Mouse (Mus musculus): ENCODE results near the gene Pla2g4f.

Gene Pla2g4f

DNA sequence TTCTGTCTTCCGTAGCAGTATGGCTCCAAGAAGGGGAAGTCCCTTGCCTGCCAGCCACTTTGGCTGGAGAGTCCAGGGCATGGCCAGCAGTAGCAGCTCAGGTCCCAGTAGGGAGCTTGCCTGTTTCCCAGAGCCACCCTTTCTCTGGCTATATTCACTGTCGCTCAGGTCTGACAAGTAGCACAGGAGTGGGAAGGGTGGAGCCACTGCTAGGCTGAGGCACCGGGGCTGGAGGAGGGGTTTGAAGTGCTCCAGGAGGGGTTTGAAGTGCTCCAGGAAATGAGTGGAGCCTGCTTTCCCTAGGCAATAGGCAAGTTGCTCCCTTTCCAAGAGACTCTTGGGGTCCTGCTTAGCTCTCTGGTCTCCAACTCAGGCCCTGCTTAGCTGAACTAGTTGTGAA, at the start of gene Pla2g4f:
Gene Pla2g4f, minus strand, starts transcription at position 190 of the 400 bp plus-strand sequence.
- peak; percentile 28 for DNase-seq

DNA sequence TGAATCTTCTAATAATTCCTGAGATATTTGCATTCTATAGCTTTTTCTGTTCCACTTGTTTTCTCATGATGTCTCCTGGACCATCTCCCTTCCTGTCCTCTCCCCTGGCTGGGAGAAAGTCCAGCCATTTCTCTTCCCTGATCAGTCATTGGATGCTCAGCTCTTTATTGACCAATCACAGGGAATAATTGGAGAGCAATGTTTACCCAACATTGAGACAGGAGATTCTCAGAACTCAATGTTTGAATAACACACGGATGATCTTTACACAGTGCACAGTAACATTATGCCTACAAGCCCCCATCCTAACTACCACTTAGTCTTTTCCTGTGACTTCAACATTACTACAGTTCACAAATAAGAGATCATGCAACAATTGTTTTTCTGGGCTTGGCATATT, 46.5 kb upstream of the Pla2g4f start:
- DNase-seq = no peak

DNA sequence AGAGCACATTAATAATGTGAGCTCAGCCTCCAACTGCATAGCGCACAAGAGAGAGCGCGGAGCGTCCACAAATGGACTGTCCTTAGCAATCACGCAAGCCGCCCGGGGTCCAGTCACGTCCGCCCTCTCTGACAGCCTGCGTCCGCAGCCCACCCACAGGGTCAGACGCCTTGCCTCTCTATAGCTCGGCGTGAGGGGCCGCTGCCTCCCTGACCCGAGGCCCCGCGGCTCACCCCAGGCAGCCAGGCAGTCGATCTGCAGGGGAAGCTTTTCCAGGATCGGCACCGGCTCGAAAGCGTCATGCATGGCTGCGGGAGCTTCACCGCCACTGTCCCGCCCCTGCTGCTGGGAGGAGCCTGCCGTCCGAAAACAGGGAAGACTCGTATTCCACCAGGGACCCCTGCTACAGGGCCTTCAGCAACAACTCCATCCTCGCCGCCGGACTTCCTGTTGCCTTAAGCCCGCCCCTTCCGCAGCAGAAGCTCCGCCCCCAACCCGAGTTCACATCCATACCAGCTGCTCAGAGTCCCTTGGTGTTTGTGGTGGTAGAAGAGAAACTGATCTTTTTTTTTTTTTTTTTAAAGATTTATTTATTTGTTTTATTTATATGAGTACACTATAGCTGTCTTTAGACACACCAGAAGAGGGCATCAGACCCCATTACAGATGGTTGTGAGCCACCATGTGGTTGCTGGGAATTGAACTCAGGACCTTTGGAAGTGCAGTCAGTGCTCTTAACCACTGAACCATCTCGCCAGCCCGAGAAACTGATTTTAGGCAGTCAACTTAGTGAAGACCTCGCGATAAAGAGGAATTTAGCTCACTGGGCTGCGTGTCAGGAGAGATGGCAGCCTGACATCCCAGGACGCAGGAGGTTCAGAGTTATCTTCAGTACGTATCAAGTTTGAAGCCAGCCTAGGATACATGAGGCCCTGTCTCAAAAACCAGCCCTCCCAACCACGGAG, 39.0 kb upstream of the Pla2g4f start, which contains the start of gene Vps39:
Gene Vps39, minus strand, starts transcription at position 456 of the 965 bp plus-strand sequence.
- peak; percentile 90 for DNase-seq

DNA sequence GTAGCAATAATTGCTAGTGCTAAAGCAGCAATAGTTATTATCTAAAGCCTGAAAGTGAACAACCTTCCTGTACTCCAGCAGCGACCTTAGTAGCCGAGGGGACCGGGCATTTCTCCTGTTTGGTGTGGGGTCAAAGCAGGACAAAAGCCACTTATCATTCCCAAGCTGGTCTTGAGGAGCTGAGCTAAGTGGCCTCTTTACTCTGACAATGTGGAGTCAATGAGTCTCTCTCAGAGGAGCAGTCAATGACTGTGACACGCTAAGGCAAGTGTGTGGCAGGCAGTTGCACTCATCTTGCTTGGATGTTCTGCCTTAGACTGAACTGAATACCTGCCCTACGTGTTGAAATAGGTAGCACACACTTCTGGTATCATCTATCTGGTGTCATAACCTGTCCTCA, 37.4 kb upstream of the Pla2g4f start:
- peak; percentile 12 for DNase-seq

DNA sequence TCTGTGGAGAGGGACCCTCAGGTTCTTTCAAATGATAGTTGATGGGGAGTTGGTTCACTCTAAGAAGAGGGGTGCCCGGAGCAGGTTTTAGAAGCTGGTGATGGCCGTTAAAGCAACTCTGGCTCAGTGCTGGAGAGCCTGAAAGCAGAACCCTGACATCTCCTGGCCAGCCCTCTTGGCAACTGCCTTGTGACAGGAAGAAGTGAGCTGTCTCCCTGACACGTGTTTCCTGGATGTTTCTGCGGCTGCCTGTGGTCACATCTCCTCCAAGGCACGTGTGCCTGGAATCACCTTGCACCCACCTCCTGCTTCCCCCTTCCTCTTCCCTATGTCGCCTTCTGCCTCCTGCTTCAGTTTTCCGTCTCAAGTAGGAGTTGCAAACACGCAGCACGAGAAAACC, 34.2 kb upstream of the Pla2g4f start:
- DNase-seq = peak; percentile 31

DNA sequence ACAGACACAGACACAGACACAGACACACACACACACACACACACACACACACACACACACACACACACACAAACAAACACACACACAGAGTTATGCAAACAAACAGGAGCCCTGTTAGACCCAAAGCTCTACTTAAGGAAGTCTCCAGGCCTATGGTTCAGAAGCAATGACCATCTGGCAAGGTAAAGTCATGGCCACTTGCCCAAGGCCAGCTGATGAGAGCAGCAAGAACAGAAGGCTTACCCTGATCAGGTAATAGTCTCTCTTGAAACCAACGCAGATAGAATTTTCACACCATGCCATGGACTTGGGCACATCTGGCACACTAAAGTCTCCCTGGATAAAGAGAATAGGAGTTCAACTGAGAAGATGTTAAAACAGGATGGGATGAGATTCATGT, 27.8 kb upstream of the Pla2g4f start:
- DNase-seq = no peak

DNA sequence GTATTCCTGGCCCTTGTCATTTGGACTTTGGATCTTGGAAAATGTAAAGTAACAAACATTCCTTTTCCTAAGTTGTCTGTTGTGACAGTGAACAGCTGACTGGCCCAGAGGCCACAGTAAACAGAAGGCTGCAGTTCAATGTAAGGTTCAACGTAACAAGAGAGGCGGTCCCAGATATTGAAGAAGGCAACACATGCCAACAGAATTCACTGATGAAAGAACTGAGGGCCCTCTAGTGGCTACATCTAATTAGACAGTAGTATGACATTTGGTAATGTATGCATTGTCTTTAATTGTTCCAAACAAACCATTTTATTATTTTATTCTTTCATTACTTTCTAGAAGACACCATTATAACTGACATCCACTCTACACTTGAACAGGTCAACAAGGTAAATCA, 23.9 kb upstream of the Pla2g4f start:
- DNase-seq = no peak

DNA sequence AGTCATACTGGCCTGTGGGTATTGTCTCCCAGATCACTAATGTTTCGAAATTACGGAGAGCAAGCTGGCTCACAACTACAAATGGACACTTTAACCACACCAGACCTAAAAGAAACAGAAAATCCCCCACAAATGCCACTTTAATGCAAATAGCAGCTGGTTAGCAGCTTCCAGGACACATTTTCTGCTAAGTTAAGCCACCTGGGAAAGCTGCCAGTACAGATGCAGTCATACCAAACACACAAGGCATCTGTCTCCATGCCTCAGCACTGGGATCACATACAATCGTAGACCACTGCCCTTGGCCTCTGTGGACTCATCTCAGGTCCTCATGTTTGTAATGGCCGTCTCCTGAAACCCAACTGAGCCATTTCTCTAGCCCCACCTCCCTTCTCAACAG, 17.6 kb upstream of the Pla2g4f start:
- no peak for DNase-seq

DNA sequence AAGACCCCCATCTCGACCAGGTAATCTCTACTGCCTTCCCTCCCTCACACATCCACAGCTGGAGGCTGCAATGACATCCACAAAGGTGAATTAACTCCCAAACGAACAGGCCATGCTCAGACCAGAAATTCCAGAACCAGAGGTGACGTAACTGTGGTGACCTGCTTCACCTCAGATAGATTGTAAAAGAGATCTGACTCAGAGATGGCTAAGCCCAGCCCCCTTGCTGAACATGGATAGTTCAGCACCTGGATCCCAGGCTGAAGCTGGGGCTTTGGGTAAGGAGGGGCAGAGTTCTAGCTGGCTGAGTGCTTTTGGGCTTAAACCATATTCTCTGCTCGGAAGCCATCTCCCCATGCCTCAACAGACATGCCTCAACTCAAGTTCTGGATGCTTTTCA, 1.1 kb upstream of the Pla2g4f start:
- no peak for DNase-seq

DNA sequence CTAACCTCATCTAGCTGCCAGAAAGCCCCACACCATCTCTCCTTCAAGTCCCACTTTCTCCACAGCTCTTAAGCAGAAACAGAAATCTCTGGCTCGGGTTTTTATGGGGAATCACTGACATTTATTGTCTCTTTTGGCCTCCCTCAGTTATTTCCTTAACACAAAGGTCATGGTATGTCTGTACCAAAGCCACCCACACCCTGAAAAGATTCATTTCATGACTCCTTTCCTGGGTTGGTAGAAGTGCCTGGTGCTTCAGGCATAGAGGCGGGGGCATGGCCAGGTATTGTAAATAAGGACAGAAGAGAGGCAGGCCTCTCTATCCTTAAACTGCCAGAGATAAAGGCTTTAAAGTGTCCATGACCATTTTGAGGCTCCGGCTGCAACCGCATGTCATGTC, 522 bp upstream of the Pla2g4f start:
- DNase-seq = no peak

DNA sequence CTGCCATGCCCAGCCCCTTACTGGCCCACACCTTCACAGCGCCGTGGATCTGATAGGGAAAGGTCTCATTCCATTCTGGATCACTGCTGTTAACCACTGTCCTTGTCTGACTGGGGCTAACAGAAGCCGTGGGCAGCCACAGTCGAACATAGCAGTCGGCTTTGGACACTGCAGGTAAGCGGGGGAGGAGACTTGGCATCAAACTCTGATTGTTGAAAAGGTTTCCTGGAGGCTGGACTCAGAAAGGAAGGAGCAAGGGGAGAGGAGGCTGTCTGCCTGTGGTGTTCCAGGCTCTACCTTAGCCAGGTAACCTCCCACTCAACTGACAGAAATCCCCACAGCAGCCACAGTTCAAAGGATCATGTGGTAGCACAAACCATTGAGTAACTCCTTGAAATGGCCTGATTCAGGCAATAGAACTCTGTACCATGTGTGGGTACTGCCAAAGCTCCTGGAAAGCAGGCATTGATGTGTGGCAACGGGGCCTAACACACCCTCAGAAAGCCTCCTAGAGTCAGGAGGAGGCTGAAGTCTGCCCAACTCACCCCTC, 1.6 kb downstream of the Pla2g4f start:
- no peak for DNase-seq

DNA sequence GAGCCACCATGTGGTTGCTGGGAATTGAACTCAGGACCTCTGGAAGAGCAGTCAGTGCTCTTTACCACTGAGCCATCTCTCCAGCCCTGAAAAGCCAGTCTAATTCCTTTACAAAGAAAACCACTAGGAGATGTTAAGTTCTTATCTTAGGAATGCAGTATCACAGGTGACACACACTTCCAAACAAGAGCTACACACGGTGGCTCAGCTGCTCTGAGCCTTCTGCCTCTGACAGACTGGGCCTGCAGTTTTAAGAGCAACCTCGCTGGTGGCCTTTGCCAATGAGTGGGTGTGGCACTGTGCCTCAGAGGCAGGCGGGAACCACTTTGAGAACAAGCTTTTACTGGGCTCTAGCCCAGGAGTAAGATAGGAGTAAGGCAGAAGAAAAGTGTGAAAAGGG, 9.9 kb downstream of the Pla2g4f start:
- DNase-seq = no peak

DNA sequence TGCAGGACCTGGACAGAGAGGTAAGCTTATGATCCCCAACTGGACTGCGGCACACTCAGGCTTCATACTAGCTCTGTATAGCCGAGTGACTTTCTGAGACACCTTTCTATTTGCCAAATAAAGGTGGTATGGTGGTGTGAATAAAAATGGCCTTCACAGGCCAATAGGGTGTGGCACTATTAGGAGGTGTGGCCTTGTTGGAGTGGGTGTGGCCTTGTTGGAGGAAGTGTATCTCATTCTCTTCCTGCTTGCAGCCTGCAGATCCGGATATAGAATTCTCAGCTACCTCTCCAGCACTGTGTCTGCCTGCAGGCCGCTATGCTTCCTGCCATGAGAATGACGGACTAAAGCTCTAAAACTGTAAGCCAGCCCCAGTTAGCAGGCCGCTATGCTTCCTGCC, 12.9 kb downstream of the Pla2g4f start:
- DNase-seq = no peak

DNA sequence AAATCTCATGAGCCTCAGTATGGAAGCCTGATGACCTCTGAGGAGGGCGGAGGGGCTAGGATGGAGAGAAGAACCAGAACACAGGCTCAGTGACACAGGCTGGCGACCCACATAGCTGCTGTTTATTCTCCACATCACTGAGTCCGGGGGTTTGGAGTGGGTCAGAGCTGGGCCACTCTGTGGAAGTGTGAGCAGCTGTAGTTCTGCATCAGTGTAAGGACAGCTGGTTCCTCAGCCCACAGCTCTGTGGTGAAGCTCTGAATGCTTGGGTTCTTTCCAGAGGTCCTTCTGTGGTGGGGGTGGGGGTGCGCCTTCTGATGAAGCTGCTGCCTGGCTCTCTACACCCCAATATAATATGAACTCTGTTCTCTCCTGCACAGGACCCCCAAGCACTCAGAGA, 14.1 kb downstream of the Pla2g4f start:
- DNase-seq = no peak

DNA sequence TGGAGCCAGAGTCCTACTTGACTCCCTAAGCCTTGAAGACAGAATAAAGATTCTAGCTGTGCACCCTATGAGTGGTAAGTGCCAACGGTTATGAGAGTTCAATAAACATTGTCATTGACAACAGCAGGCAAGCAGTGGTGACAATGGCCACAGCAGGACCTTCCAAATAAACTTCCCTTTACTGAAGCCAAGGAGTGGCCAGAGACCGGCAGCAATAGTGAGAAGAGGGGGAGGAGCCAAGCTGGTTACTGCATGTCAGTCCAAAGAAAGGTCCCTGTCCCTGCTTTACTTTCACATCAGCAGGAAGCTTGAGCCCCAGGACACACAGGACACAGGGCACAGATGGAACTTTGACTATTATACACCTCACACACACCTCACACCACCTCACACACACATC, 17.8 kb downstream of the Pla2g4f start:
- no peak for DNase-seq

DNA sequence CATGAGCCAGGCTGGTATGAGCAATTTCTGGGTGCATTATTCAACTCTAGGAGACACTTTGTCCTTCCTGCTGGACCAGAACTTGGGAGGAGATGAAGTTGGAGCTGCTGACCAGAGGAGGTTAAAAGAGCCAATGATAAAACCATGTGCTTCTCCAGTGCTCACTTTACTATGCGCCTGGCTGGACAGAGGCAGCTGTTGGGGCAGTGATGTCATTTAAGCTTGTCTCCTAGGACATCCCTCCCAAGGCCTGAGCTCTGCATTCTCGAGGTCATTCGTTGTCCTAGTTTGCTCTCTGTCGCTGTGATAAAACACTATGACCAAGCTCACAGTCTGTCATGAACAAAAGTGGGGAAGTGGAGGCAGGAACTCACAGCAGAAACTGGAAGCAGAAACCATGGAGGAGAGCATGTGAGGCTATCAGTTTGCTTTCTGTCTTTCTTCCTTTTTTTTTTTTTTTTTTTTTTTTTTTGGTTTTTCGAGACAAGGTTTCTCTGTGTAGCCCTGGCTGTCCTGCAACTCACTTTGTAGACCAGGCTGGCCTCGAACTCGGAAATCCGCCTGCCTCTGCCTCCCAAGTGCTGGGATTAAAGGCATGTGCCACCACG, 22.4 kb downstream of the Pla2g4f start:
- no peak for DNase-seq

DNA sequence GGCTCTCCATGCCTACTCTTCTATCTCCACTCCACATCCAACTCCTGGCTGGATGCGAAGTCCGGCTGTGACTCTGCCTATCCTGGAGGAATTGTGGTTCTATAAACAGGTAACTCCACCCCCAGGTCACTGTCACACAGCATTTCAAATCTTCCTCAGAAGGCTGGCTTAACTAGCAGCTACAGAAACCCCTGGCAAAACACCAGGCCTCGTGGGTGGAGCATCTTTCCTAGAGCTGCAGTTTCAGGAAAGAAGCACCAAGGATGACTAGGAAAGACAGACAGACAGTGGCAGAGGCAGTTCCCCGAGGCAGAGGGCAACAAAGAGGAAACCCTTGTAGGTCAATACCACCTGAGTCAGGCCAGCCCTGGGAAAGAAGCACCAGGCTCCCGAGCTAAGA, 25.0 kb downstream of the Pla2g4f start, which contains the start of gene Pla2g4d:
Gene Pla2g4d, minus strand, starts transcription at position 203 of the 400 bp plus-strand sequence.
- DNase-seq = no peak

DNA sequence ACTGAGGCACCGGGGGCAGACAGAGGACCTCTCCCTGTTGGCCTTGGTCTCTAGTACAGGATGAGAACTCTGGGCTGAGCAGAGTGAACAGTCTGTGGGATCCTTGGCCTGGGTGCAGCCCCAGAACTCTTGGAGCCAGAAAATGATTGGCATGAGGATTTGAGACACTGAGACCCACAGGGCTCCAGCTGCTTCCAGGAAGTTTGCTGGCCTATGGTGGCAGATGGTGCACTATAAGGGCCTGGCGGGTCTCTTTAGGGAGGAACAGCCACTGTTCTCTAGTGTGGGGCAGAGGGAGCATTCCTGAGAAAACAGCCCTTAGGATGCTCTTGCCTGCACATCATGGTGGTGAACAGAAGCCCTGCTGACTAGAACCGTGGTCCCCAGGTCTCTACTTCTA, 25.6 kb downstream of the Pla2g4f start:
- DNase-seq = no peak

DNA sequence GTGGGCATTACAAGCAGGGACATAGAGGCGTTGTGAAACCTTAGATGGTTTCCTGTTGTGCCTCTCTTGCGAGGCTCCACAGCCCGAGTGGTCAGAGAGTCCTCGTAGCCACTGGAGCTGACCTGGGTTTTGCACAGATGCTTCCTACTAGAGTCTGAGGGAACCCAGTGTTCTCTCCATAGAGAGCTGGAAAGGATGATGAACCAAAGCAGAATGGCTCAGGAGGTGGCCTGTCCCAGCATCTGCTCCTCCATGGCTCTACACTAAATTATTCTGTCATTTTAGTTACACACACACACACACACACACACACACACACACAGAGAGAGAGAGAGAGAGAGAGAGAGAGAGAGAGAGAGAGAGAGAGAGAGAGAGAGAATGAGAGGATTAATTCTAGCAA, 28.3 kb downstream of the Pla2g4f start:
- DNase-seq = no peak

DNA sequence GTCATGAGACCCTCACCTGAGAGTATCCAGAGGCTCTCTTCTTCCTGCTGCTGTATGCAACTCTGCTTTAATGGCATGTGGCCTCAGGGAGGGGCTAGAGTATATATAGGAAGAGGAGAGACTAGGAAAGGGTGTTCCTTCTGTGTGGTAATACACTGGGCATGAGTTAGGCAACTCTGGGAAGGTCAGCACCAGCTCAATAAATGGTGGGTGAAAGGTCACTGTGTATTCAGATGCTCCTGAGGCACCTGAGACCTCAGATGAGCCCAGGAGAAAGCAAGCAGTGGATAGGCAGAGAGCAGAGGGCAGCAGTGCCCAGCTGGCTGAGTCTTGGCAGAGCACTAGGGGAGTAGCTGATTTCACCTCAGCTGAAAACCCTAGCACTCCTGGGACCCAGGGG, 29.3 kb downstream of the Pla2g4f start:
- DNase-seq = no peak

DNA sequence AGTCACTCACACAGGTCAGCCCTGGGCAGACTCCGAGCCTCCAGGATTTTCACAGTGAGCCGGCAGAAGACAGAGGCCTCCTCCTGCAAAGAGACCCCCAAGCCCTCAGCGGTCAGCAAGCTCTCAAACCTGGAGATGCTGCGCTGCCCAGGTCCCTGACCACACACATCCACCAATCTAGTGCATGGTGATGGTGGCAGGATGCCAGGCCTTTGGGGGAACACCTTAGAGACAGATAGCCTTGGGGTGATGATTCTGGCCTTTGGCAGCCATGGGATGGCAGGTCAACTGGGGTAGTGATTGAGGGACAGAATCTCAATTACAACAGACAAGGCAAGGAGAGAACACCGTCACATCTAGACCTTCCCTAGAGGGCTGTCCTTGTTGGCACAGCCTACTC, 29.9 kb downstream of the Pla2g4f start:
- DNase-seq = no peak

DNA sequence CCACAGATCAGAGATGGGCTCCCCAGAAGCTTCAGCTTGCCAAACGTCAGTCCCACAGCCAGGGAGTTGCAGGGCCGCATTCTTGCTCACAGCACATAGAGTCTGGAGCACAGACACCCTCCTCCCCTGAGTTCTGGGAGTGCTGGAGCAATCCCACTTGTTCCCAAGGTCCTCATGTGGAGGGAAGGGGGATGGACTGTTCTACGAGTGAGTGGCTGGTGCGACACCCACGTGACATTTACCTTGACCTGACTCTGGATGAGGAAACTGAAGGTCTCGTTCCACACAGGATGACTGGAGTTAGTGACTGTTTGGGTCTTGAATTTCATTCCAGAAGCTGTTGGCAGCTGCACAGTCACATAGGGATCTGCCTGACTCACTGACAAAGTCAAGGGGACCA, 30.4 kb downstream of the Pla2g4f start:
- DNase-seq = no peak

DNA sequence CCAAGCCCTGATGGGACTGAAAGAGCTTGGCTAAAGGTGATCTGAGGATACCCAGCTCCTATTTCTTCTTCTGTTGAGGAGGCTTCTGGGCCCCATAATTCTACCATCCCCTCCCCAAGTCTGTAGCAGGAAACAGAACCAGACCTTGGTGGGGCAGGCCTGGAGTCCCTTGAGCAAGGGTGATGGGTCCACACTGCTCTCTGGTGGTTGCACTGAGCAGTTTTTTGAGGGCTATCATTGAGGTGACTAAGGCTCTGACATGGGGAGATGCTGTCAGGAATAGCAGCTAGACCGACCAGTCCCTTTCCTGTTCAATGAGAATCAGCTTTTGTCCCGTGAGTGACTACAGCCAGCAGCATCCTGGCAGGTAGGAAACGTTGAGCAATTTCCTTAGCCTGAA, 32.7 kb downstream of the Pla2g4f start:
- DNase-seq = no peak

DNA sequence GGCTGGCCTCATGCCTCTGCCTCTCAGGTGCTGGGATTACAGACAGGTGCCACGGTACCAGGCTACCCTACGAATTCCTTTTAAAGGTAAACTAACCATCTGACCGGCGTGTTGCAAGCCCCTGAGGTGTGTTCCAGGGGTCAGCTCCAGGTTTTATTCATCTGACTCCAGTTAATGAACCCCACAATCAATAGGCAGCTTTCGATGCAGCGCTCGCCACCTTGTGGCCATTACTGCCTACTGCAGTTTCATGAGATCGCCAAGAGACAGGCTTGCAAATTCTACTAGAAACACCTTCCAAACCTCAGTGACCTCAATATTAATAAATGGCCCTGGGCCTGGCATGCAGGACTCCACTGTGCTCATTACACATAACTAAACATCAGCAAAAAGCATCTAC, 34.0 kb downstream of the Pla2g4f start:
- DNase-seq = peak; percentile 65
